Mouse (Mus musculus) c-Kit-positive CD71-positive TER-119-positive erythroid progenitor cells, embryonic 14.5 days (primary cell): ENCODE measurements at regions not wholly inside any gene's neighbourhood (a gene's known extent, or its start where the extent isn't known, plus 50 kb on each side); places are given as distances from the start of the nearest gene placed in this dataset.

Experiments
- DNase-seq: peaks from one replicate; pipeline ENCODE4 v3.0.0-alpha.2; 2013; ENCODE audit warnings: low spot score

DNA sequence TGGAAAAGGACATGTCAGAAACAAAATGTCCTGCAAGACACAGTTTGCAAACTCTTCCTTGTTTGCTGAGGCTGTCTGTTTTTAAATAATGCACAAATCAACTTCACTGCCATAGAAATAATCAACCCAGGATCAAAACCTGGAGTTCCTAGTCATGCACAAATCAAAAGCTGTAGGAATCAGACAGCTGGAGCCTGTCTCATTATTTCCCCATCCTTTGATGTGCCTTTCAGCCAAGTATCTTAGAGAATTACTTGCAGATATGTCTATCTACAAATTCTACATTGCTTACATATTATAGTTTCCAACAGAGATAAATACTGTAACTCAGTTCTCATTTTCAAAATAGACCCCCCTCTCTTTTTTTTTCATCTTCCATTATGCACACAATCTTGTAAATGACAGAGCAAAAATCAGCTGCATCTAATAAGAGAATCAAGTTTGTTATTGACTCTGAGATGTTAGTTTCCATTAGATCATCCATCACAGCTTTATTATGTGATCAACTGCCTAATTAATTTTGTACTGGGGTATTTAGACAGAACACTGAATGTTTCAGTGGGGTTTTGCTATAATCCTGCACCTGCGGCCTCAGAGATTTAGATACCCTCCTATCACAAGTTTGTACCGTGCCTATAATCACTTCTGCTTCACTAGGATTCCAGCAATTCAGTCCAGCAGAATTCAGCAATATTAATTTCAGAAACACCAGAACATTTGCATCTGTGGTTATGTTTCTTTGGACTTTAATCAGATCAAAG, 798.9 kb upstream of the Tenm2 start:
- no peak for DNase-seq

GRCm38 (mm10) chr11:38021704-38022103, 785.9 kb upstream of the Tenm2 start:
- DNase-seq, result no peak

GRCm38 (mm10) chr11:37978131-37978530, 742.4 kb upstream of the Tenm2 start:
- no peak for DNase-seq

- no peak for DNase-seq
These were observed 700.8 kb upstream of the Tenm2 start for GRCm38 (mm10) chr11:37936439-37937134.

- no peak for DNase-seq
These were observed 677.4 kb upstream of the Tenm2 start for GRCm38 (mm10) chr11:37913161-37913560.

- DNase-seq, result no peak
These were observed 669.2 kb upstream of the Tenm2 start for GRCm38 (mm10) chr11:37904991-37905390.

DNA sequence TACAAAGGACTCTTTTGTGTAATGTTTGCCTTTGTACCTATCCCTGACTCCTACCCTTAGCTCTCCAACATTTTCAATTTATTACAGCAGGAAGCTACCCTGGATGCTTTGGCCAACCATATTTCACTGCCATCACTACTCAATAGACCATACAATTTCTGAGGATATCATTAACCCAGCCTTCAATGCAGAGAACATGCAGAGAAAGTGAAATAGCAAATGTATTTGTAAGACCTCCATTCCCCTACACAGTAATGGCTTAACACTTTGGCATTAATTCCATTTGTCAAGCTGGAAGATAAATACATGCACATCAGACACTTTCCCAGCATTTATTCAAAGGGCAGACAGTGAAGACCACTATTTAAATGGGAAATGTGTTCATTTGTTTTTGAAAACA, 661.9 kb upstream of the Tenm2 start:
- DNase-seq, result no peak

- no peak for DNase-seq
These were observed 647.0 kb upstream of the Tenm2 start for GRCm38 (mm10) chr11:37882717-37883116.

- DNase-seq, result no peak
These were observed 601.5 kb upstream of the Tenm2 start for GRCm38 (mm10) chr11:37837301-37837700.

- no peak for DNase-seq
These were observed 595.2 kb upstream of the Tenm2 start for GRCm38 (mm10) chr11:37830975-37831374.

DNA sequence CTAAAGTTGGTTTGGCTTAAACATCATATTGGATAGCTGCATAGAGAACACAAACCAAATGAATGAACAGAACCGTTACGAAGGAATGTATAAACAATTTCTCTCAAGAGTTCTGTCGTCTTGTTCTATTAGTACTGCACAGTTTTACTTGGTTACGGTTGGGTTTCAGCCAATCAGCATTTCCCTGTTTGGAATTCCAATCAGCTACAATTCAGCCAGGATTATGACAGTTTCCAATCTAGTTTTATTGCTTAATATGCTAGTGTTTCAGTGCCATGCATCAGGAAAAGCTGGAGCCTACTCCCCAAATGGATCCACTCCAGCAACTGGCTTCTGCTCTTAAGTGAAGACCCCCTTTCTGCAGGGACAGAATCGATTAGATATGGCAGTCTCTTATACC, 571.0 kb upstream of the Tenm2 start:
- DNase-seq, result no peak

DNA sequence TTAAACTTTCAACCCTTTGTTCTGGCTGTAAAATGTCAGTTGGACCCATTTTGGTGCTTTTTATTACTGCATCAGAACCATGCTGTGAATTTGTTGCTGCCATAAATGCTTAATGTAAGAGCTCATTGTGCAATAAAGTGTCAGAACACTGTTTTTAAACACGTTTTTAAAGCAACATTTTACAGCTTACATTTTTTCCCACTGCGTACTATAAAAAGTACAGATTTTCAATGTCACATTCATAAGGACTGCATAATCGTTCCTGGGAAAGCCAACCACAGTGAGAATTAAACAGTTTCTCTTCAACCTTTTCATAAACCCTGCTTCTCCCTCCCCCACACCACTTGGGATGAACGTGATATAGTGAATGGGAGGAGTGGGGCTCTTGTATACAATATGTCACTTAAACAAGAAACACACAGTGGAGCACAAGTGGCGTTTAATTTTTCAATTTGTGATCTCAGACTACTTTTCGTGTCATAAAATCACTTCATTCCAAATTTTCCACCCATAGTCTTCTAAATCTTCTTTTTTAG, 563.1 kb upstream of the Tenm2 start:
- DNase-seq, result no peak

DNA sequence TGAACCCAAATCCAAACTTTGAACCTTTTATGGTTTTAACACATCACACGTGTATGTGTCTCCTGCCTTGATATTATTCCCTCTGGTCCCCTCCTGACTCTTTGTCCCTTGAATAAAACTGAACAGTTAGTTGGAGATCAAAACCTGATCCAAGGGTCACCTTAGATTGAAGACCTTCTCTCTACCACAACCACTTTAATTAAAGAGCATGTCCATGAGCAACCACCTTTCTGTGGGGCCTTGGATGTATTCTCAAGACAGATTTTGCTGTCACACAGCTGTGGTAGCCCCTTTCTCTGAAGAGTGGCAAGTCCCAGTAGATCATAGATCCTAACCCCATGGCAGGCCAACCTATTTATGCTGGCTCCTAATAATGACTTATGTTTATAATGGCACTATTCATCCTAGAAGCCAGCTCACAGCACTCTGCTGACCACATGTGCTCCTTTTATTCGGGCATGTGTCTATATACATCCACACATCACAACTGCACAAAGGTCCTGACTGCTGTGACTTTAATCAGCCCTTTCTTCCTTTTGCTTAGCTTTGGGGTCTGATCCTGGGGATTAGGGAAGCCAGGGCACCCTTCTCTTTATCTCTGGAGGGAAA, 536.8 kb upstream of the Tenm2 start:
- DNase-seq, result no peak

- no peak for DNase-seq
These were observed 535.1 kb upstream of the Tenm2 start for GRCm38 (mm10) chr11:37770881-37771280.

- no peak for DNase-seq
These were observed 532.4 kb upstream of the Tenm2 start for GRCm38 (mm10) chr11:37768121-37768520.

DNA sequence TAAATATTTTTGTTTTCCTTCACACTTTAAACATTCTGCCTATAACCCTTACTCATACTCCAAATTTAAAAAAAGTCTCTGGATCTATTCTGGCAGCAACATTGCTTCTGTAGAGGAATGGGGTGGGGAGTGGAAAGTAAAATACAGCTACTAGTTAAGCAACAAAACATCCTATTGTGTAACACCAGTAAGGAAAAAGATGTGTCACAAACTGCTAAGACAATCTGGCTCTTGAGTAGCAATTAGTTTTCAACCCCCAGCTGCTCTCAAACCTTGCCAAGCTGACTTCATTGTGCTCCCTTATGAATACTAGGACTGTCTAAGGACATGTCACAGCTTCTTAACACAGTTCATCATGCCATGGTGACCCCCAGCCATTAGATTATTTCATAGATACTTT, 500.2 kb upstream of the Tenm2 start:
- no peak for DNase-seq

- no peak for DNase-seq
These were observed 499.7 kb upstream of the Tenm2 start for GRCm38 (mm10) chr11:37735501-37735900.

DNA sequence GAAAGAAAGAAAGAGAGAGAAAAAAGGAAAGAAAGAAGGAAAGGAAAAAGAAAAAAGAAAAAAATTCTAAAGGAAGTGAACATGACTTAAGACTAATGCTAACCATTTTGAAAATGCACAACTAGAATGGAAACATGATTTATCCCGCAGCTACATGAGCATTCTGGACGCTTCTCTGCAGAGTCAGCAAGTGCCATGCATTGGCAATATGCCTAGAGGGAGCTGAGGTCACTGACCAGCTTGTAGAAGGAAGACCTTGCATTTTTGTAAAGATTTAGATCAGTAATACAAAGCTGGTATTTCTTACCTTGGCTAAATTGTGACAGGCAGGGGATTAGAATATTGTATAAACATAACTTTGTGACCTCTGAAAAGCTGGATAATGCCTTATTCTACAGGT, 461.2 kb upstream of the Tenm2 start:
- no peak for DNase-seq

DNA sequence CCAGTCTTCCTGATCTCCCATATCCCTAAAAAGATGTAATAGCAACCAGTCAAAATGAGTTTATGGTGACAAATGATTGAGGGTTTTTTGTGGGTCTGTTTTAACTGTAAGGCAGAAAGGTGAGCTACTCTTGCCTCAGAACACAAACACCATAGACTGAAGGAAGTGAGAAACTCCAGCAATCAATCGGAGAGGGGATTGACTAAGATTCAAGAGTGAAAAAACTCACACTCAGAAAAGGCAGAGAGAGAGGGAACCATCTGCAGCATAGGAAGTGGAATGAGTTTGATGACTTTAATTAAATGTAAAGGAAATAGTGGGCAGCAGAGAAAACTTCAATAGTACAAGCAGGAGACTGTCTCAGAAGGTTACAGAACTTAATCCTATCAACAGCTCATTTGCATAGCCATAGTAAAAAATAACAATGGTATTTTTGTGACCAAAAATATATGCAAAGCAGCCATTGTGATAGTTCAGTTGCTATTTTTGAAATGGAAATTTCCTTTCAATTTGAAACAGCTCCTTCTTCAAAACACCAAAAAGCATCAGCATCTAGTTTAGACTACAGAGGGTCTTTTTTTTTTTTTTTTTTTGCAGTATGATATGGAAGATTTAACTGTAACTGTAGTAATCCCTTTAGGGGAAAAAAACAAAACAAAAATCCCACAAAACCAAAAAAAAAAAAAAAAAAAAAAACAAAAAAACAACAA, 442.9 kb upstream of the Tenm2 start:
- DNase-seq, result no peak

DNA sequence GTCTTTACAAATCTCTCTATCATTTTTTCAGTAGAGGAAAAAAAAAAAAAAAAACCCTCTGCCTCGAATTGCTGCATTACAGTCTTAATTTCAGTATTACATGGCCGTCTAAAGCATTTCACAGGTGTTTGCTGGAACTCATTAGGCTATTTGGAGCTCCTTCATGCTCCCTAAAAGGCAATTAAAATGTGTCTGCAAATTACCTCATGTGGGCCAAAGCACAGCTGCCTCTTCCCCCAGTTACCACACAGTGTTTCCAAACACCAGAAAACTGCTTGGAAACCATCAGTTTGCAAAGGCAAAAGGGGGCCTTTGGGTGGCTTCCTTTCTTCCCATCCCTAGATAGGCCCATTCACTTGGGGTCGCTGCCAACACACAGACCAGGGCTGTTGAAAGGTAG, 435.6 kb upstream of the Tenm2 start:
- no peak for DNase-seq

GRCm38 (mm10) chr11:37666925-37667324, 431.2 kb upstream of the Tenm2 start:
- no peak for DNase-seq

DNA sequence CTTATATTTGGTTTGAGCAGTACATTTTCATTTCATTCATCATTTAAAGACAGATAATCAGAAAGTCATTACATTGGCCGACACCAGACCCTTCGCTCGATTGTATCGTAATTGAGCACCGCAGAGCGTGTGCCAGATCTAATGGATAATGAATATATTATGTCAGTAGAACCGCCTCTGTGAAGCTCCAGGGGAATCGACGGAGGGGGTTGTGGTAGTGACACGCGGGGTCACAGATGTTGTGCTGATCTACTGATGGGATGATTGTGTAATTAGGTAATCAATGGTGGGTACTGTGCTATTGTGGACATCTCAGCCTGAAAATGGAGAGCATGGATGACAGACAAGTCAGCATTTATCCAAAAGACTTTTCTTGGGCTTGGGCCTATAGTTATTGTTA, 414.3 kb upstream of the Tenm2 start:
- DNase-seq, result no peak
